Mouse (Mus musculus) heart, postnatal 4 days (tissue): Measurements from ENCODE around the gene Kif1a. TPM values are rescaled to one million over a fixed set of nuclear protein-coding genes. Genes with fewer than 3 reads are reported as not detected.

Experiments used
- DNase-seq: peaks from one replicate; pipeline ENCODE4 v3.0.0; 2021
- total RNA-seq, 2 experiments: library from RNA; stranded (reverse); gene quantifications; 2 replicates each; pipeline ENCODE4 v1.2.3; 2021

Gene Kif1a
- total RNA-seq, 2 experiments from 2014 or later: 6.2 to 7.5 TPM

GRCm38 (mm10) chr1:93092582-93092981, 9.2 kb downstream of the Kif1a start:
- DNase-seq: no peak

- peak; percentile 61 for DNase-seq
Observed at GRCm38 (mm10) chr1:93085136-93085535, 16.6 kb downstream of the Kif1a start.

- DNase-seq: peak; percentile 19
Observed at GRCm38 (mm10) chr1:93083420-93084285, 18.1 kb downstream of the Kif1a start.

GRCm38 (mm10) chr1:93082121-93082520, 19.6 kb downstream of the Kif1a start:
- DNase-seq: no peak

- DNase-seq: peak; percentile 61
Observed at GRCm38 (mm10) chr1:93080930-93081589, 20.7 kb downstream of the Kif1a start.

- DNase-seq: no peak
Observed at GRCm38 (mm10) chr1:93079602-93080001, 22.1 kb downstream of the Kif1a start.

- peak; percentile 56 for DNase-seq
Observed at GRCm38 (mm10) chr1:93072279-93072865, 29.4 kb downstream of the Kif1a start.

GRCm38 (mm10) chr1:93071487-93071971, 30.2 kb downstream of the Kif1a start:
- DNase-seq: no peak

GRCm38 (mm10) chr1:93070881-93071280, 30.9 kb downstream of the Kif1a start:
- no peak for DNase-seq

GRCm38 (mm10) chr1:93068553-93068952, 33.2 kb downstream of the Kif1a start:
- DNase-seq: peak; percentile 43

GRCm38 (mm10) chr1:93065654-93066053, 36.1 kb downstream of the Kif1a start:
- no peak for DNase-seq

- peak; percentile 70 for DNase-seq
Observed at GRCm38 (mm10) chr1:93063694-93064093, 38.1 kb downstream of the Kif1a start.

GRCm38 (mm10) chr1:93051124-93051833, 50.5 kb downstream of the Kif1a start:
- no peak for DNase-seq

GRCm38 (mm10) chr1:93050071-93050470, 51.7 kb downstream of the Kif1a start:
- DNase-seq: no peak

GRCm38 (mm10) chr1:93046153-93046789, 55.5 kb downstream of the Kif1a start:
- DNase-seq: no peak

- DNase-seq: peak; percentile 14
Observed at GRCm38 (mm10) chr1:93035981-93036380, 65.8 kb downstream of the Kif1a start.

- DNase-seq: peak; percentile 46
Observed at GRCm38 (mm10) chr1:93033989-93034388, 67.8 kb downstream of the Kif1a start.

GRCm38 (mm10) chr1:93031199-93031598, 70.6 kb downstream of the Kif1a start:
- no peak for DNase-seq

GRCm38 (mm10) chr1:93030060-93030459, 71.7 kb downstream of the Kif1a start:
- no peak for DNase-seq

- no peak for DNase-seq
Observed at GRCm38 (mm10) chr1:93029387-93029786, 72.4 kb downstream of the Kif1a start.

- no peak for DNase-seq
Observed at GRCm38 (mm10) chr1:93026600-93026999, 75.2 kb downstream of the Kif1a start.

- DNase-seq: no peak
Observed at GRCm38 (mm10) chr1:93020602-93021001, 81.1 kb downstream of the Kif1a start.
